Mouse (Mus musculus) splenic B cell, adult 2 months (primary cell): ENCODE data around the gene Lnpep.
"Not testable (repeated sequence)": the region's sequence is repeated elsewhere in the genome, so short reads cannot be mapped to it uniquely, and the experiment has no call there.

Experiments
- DNase-seq: peaks from one replicate; pipeline ENCODE4 v3.0.0-alpha.2; 2011; ENCODE audit warnings: low read depth, low spot score
- H3K27me3 ChIP-seq: 2 replicates; pipeline ENCODE4 v1.6.1; 2012; ENCODE audit warnings: mild to moderate bottlenecking, low read length, moderate library complexity, mixed read lengths; ENCODE audit not compliant: control insufficient read depth, poor library complexity, insufficient read depth, severe bottlenecking
- H3K36me3 ChIP-seq: 2 replicates; pipeline ENCODE4 v1.6.1; 2012; ENCODE audit warnings: mild to moderate bottlenecking, low read length, moderate library complexity, mixed read lengths; ENCODE audit not compliant: control insufficient read depth, poor library complexity, insufficient read depth, severe bottlenecking

The Lnpep gene

GRCm38 (mm10) chr17:17592926-17593325 is 31.9 kb downstream of the Lnpep start:
- no peaks in the 10 kb centered on the region for H3K27me3 ChIP-seq
- H3K36me3 ChIP-seq = 0 out of 2 replicates have a peak, but pooled peaks cover 2% of the 10 kb centered on the region
- no peak for DNase-seq

DNA sequence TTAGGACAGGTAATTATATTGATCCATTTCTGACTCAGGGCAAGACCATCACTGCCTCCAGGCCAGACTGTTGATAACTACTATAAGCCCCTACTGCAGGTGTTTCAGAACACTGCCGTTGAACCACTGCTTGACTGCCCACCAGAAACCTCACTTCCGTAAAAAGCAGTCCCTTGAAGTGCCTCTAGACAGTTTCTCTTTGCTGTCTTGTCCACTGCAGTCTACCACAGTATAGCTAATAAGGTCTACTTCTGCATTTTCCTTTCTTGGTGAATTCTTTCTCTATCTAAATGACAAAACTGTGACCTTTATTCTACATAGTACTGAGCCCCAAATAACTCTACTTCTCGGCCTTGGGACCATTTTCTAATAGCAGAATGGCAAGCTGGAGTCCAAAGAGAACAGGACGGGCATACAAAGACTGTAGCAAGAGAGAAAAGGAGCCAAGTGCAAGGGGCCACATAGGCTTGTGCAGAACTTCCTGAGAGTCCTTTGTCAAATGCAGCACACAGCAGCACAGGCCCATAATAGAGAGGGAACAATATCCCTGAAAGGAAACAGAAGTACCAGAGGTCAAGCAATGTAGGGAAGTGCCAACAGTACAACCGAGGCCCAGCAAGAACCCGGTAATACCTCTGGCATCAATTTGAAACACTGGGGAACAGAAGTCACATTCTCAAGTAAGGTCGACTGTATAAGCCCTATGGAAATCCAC is 37.4 kb downstream of the Lnpep start:
- Histone ChIP-seq H3K36me3 (no peaks in the 10 kb centered on the region), H3K27me3 (no peaks in the 10 kb centered on the region)
- DNase-seq = peak; percentile 89

DNA sequence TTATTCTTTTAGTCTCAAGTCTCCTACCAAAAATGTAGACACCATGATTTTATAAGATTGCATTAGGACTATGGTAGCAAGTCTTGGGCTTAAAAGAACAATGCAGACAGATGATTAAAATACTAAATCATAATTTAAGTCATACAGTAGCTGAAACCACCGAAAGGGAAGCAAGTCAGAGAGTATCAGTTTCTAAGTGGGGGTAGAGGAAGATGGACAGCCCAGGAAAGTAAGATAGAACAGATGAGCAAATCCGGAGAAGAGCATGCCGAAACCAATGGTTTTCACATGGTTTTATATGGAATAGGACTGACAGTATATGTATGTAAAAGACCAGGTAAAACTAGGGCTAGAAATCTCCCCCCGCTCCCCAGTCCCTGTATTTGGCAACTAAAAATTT is 39.7 kb downstream of the Lnpep start:
- Histone ChIP-seq H3K36me3 (no peaks in the 10 kb centered on the region), H3K27me3 (no peaks in the 10 kb centered on the region)
- peak; percentile 58 for DNase-seq

DNA sequence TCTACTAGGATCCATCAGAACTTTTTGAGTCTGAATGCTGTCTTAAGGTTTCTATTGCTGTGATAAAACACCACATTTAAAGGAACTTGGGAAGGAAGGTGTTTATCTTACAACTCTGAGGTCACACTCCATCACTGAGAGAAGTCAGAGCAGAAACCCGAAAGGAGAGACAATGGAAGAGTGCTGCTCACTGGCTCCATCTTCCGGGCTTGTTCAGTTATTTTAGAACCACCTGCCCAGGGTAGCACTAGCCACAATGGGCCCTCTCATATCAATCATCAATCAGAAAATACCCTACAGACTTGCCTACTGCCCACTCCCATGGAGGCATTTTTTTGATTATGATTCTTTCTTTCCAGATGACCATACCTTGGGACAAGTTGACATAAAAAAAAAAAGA is 41.0 kb downstream of the Lnpep start:
- no peaks in the 10 kb centered on the region for H3K36me3 ChIP-seq
- no peaks in the 10 kb centered on the region for H3K27me3 ChIP-seq
- peak; percentile 49 for DNase-seq

GRCm38 (mm10) chr17:17581234-17581633 is 43.6 kb downstream of the Lnpep start:
- H3K27me3 ChIP-seq = no peaks in the 10 kb centered on the region
- H3K36me3 ChIP-seq = 0 out of 2 replicates have a peak, but pooled peaks cover 2% of the 10 kb centered on the region
- peak; percentile 50 for DNase-seq

GRCm38 (mm10) chr17:17576399-17576798 is 48.5 kb downstream of the Lnpep start:
- no peak for DNase-seq
- H3K36me3 ChIP-seq = peaks cover 12% of the 10 kb centered on the region

GRCm38 (mm10) chr17:17567071-17567470 is 57.8 kb downstream of the Lnpep start:
- Histone ChIP-seq H3K36me3 (peaks cover 3% of the 10 kb centered on the region), H3K27me3 (no peaks in the 10 kb centered on the region)
- DNase-seq = peak; percentile 73

More at GRCm38 (mm10) chr17:17576399-17576798, 48.5 kb downstream of the Lnpep start:
- no peaks in the 10 kb centered on the region for H3K27me3 ChIP-seq

DNA sequence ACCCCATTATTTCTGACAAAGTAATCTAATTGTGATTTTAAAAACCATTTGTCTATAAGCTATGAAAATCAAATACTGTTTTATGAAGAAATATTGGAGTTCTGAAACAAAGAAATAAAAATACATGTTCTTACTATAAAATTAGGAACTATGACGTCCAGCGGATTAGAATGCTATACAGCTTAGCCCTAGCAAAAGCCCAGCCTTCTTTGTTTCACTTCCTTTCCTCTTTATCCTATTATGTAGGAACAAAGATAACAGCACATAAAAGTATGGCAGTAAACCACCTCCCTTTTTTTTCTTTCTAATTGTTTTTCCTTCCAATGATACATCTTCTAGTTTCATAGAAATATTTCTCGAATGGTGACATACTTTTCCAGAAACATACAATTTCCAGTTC is 75.9 kb downstream of the Lnpep start:
- H3K36me3 ChIP-seq = peaks cover 9% of the 10 kb centered on the region; the same call in 1 of the 2 replicates
- peak; percentile 5 for DNase-seq
- H3K27me3 ChIP-seq = no peaks in the 10 kb centered on the region

DNA sequence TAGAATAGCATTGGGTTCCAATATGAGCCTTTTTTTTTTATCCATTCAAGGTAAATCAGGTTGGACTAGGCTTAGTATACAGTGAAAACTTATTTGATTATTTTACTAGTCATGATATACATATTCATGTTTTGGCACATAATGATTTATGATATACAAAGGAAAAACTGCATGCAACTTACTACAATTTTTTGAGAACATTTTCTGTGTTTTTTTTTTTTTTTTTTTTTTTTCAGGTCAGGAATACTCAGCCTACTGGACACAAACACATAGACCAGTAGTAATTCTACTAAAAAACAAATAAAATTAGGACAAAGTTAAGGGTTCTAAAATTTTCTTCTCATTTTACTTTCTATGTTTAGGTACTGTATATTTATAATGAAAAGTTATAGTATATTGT is 93.5 kb downstream of the Lnpep start:
- peaks cover 9% of the 10 kb centered on the region for H3K36me3 ChIP-seq
- DNase-seq = no peak
- no peaks in the 10 kb centered on the region for H3K27me3 ChIP-seq

- Histone ChIP-seq H3K27me3 (no peaks in the 10 kb centered on the region), H3K36me3 (no peaks in the 10 kb centered on the region)
- peak; percentile 34 for DNase-seq
These were observed 108.3 kb downstream of the Lnpep start for GRCm38 (mm10) chr17:17516384-17517016.

DNA sequence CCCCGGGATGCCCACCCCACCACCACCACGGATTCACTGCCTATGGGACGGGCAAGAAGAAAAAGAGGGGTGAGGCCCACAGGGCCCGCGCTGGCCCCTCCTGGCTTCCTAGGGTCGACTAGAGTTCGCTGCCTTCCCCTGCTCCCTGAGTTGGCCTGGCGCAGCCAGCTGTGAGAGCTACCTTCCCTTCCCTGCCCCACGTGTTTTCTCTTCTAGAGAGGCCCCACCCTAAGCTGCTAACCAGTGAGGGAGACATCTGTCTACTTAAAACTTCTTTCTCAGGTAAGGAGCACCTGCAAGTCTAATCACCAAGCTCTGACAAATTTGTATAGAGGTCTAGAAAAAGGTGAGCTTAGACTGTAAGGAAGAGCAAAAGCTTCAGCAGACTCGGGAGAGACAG is 118.2 kb downstream of the Lnpep start:
- no peak for DNase-seq
- no peaks in the 10 kb centered on the region for H3K27me3 ChIP-seq
- H3K36me3 ChIP-seq = no peaks in the 10 kb centered on the region

GRCm38 (mm10) chr17:17499278-17499677 is 125.6 kb downstream of the Lnpep start:
- Histone ChIP-seq H3K27me3 (no peaks in the 10 kb centered on the region), H3K36me3 (no peaks in the 10 kb centered on the region)
- DNase-seq = no peak

GRCm38 (mm10) chr17:17498848-17499247 is 126.0 kb downstream of the Lnpep start:
- no peaks in the 10 kb centered on the region for H3K27me3 ChIP-seq
- no peak for DNase-seq
- H3K36me3 ChIP-seq = no peaks in the 10 kb centered on the region

DNA sequence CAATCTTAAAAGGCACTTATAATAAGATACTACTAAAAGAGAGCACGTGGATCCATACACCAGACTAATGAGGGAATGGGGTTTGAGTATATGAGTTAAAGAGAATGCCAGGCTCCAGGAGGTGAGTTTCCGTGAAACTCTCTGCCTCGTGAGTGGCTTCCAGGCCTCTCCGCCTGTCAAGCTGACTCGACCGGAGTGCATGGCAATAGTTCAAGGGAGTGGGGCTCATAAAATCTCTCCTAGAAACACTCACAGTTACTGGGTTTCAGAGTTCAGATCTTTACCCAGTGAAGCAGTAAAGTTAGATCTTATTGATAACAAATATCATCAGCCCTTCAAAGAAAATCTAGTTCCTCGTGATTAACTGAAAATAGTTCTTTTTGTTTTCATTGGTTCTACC is 128.1 kb downstream of the Lnpep start:
- DNase-seq = no peak
- H3K36me3 ChIP-seq = no peaks in the 10 kb centered on the region
- no peaks in the 10 kb centered on the region for H3K27me3 ChIP-seq

GRCm38 (mm10) chr17:17496234-17496633 is 128.6 kb downstream of the Lnpep start:
- H3K27me3 ChIP-seq, DNase-seq, H3K36me3 ChIP-seq: not testable (repeated sequence)
